Mouse (Mus musculus): ENCODE measurements at regions not wholly inside any gene's neighbourhood (a gene's known extent, or its start where the extent isn't known, plus 50 kb on each side); places are given as distances from the start of the nearest gene placed in this dataset.
A peak's percentile ranks its signal among the peaks of the same experiment; 100 is the strongest.
"Not testable (repeated sequence)": the region's sequence is repeated elsewhere in the genome, so short reads cannot be mapped to it uniquely, and the experiment has no call there.

DNA sequence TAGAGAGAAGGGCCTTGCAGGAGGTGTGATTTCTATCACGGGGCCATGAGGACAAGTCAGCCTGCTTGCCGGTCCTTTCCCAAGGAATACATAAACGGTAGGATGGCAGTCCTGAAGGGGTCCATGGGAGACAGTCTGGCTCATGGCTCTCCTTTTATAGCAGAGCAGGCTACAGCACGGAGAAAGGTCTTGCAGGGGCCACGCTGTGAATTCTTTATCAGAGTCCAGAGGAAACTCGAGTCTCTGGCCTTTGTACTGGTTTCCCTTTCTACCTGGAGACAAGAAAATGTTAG, 1984.0 kb downstream of the 4930444P10Rik start:
- H3K4me1 ChIP-seq (replicated peaks) = no peaks in the 10 kb centered on the region
- no peaks in the 10 kb centered on the region for H3K9me3 ChIP-seq
- H3K4me3 ChIP-seq = no peak overlapping the region
- no peak overlapping the region for H3K27ac ChIP-seq
- H3K36me3 ChIP-seq = no peaks in the 10 kb centered on the region
- H3K9ac ChIP-seq = no peak overlapping the region
- WGBS = 35% methylated on average over 6 of the region's 6 CpGs
- H3K4me2 ChIP-seq = no peak overlapping the region
- ATAC-seq (ENCODE audit: low FRiP score) = no peak
- no peaks in the 10 kb centered on the region for H3K27me3 ChIP-seq

DNA sequence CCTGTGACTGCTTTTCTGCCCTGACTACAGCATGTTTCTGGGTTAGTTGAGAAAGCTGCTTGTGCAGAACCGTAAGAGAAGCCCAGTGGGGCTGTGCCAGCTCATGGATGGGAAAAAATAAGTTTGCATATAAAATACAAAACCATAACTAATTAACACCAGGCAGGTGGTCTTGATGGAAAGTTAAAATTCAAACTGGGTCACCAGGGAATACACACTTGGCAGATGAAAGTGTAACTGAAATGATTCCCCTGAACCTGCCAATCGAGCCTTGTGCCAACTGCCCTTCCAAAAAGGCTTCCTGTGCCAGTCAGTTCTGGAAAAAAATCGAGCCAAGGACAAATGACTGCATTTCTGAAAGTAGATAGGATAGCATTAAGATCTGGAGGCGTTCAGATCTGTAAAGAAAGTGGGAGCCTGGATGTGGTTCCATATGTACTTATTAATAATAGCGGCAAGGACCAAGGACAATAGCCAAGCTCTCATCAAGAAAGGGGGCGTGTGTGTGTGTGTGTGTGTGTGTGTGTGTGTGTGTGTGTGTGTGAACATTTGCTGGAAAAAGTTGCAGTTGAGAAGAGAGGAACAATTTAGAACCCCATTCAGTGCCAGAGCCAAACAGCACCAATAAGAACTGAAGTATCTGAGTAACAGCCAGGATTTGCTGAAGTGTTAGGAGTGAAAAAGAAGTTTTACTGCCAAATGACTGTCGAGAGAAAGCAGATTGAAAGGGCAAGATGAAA, 1984.5 kb downstream of the 4930444P10Rik start:
- H3K4me2 ChIP-seq = no peak overlapping the region
- peak; percentile 39 for ATAC-seq (ENCODE audit: low FRiP score)
- WGBS = 63% methylated on average over 7 of the region's 7 CpGs
- H3K4me1 ChIP-seq (replicated peaks) = no peaks in the 10 kb centered on the region
- H3K4me3 ChIP-seq = no peak overlapping the region
- no peaks in the 10 kb centered on the region for H3K36me3 ChIP-seq
- H3K27ac ChIP-seq = no peak overlapping the region
- no peaks in the 10 kb centered on the region for H3K27me3 ChIP-seq
- no peaks in the 10 kb centered on the region for H3K9me3 ChIP-seq
- no peak overlapping the region for H3K9ac ChIP-seq

DNA sequence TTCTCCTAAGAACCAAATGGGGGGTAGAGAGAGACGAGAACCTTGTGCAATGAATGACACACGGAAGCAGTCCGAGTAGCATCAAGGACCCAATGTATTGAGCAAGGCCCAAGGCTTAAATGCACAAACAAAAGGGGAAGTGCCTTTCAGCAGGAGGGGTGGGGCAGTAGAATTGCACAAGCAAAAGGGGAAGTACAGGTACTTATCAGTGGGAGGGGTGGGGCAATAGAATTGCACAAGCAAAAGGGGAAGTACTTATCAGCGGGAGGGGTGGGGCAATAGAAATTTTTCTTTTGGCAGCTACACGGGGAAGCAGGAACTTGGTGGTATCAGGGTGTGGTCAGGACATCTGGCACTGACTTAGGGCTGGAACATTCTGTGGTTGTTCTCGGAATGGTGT, 1987.6 kb downstream of the 4930444P10Rik start:
- H3K9ac ChIP-seq; H3K27me3 ChIP-seq; H3K4me3 ChIP-seq; ATAC-seq (ENCODE audit: low FRiP score); H3K36me3 ChIP-seq; H3K9me3 ChIP-seq; H3K27ac ChIP-seq; H3K4me1 ChIP-seq (replicated peaks); H3K4me2 ChIP-seq: not testable (repeated sequence)
- 94% methylated on average over 6 of the region's 6 CpGs for WGBS

DNA sequence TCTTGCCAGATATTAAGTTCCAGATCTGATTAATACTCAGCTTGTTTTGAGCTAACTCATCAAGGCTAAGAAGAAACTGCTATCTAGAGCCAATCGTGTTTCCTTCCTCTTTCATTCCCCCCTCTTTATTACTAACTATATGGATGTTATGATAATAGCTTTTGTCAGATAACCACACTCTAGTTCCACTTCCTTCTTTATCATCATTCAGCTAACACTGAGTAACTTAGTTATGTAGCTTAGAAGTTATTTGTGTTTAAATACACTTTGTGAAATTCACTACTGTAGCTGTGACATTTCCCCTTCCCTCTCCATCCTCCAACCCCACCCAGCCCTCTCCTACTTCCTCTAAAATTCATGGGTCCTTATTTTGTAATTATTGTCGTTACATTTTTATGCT, 1988.6 kb downstream of the 4930444P10Rik start:
- WGBS = 92% methylated on average over 2 of the region's 2 CpGs
- H3K4me3 ChIP-seq = no peak overlapping the region

DNA sequence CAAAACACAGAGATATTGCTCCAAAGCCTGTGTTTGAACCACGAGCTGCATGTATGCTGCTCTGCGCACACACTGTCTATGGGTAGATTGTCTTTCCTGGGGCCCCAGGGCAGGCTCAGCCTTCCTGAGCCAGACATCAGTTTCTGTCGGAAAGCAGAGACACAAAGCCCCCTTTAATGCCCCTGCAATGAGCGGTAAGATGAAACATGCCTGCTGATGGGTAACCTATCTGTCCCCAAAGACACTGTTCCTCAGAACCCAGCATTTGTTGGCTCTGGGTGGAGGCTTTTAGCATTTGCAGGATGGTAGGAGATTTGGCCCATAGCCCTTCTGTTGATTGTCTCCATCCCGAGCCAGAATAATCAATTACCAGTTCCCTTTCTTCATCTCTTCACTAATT, 1994.1 kb downstream of the 4930444P10Rik start:
- no peak overlapping the region for H3K27ac ChIP-seq
- 0 out of 2 replicates have a peak, but pooled peaks have one; percentile 46 for ATAC-seq (ENCODE audit: low FRiP score)
- peaks cover 13% of the 10 kb centered on the region for H3K4me1 ChIP-seq (replicated peaks)
- H3K4me2 ChIP-seq = no peak overlapping the region
- 49% methylated on average over 5 of the region's 5 CpGs for WGBS
- no peak overlapping the region for H3K9ac ChIP-seq
- H3K36me3 ChIP-seq = no peaks in the 10 kb centered on the region
- H3K27me3 ChIP-seq = no peaks in the 10 kb centered on the region
- H3K9me3 ChIP-seq = no peaks in the 10 kb centered on the region
- H3K4me3 ChIP-seq = no peak overlapping the region

More for the DNA sequence above, 1988.6 kb downstream of the 4930444P10Rik start:
- H3K4me1 ChIP-seq (replicated peaks) = no peaks in the 10 kb centered on the region
- H3K27ac ChIP-seq = no peak overlapping the region
- no peak for ATAC-seq (ENCODE audit: low FRiP score)
- H3K9me3 ChIP-seq = no peaks in the 10 kb centered on the region
- H3K4me2 ChIP-seq = no peak overlapping the region
- H3K36me3 ChIP-seq = no peaks in the 10 kb centered on the region
- no peaks in the 10 kb centered on the region for H3K27me3 ChIP-seq
- H3K9ac ChIP-seq = no peak overlapping the region

DNA sequence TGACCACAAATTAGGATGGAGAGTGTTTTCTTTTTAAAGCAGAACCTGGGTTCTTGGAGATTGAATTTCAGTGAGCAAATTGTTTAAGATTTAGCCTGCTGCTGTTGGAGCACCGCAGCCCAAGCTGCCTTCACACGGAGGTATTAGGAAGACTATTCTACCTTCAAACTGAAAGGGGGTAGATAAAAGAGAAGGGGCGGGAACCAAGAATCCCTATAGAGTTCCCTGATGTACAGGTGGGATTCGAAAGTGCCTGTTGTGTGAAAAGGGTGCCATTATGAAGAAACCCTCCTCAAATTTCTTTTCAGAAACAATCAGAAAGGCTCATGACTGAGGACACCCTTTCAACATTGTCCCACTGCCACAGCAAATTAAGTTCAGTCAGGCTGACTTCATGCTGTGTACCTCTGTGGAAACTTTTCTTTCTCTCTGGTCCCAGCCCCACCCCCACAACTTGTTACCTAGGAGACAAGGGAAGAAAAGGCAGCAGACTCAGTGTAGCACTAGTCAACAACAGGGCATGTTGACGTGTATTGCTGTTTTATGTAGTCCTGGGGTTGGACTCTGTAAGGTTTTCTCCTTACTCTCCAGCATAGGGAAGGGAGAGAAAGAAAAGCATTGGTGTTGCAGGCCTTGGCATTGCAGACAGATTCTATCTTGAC, 1995.4 kb downstream of the 4930444P10Rik start:
- no peaks in the 10 kb centered on the region for H3K27me3 ChIP-seq
- no peaks in the 10 kb centered on the region for H3K36me3 ChIP-seq
- H3K9me3 ChIP-seq = no peaks in the 10 kb centered on the region
- no peak overlapping the region for H3K4me2 ChIP-seq
- peaks cover 13% of the 10 kb centered on the region for H3K4me1 ChIP-seq (replicated peaks)
- WGBS = 4% methylated on average over 5 of the region's 5 CpGs
- H3K9ac ChIP-seq = no peak overlapping the region
- no peak overlapping the region for H3K27ac ChIP-seq
- H3K4me3 ChIP-seq = no peak overlapping the region
- peak; percentile 73; the same call in 1 of the 2 replicates for ATAC-seq (ENCODE audit: low FRiP score)

DNA sequence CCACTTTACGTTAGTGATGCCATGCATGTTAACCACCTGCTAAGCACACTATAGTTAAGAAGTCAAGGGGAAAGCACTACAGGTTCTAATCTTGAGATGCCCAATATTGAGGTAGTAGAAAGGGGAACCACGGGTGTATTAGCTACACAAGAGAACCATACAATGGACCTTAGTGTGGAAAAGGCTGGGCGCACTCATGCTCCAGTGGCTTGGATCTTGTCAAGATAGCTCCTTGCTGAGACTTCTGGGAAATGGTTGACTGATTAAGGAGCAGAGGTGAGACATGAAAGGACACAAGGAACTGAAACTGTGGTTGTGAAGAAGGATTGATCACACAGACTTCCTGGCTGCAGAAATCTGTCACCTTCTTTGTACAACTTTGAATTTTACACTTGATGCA, 2028.3 kb downstream of the 4930444P10Rik start:
- Histone ChIP-seq H3K4me2 (no peak overlapping the region), H3K27ac (no peak overlapping the region), H3K9me3 (no peaks in the 10 kb centered on the region), H3K4me1 (replicated peaks) (no peaks in the 10 kb centered on the region), H3K4me3 (no peak overlapping the region), H3K36me3 (no peaks in the 10 kb centered on the region), H3K27me3 (no peaks in the 10 kb centered on the region), H3K9ac (no peak overlapping the region)
- WGBS = 84% methylated on average over 3 of the region's 3 CpGs
- ATAC-seq (ENCODE audit: low FRiP score) = no peak

DNA sequence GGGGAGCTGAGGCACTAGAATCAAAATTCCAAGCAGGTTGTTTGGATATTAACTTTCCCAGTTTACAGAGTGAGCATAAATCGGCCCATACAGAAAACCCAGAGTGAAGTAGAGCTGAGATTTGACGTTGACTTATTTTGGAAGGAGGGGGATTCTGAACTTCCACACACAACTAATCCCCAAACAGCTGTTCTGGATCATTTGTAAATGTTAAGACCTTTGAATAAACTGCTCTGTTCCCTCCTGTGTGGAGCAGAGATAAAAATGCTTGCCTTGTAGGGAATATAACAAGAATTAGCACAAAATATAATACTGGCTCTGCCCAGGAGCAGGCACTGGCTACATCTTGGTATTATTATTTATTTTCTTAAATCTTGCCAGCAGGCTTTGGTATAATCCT, 2057.0 kb downstream of the 4930444P10Rik start:
- 66% methylated on average over 2 of the region's 2 CpGs for whole genome bisulfite sequencing
- Histone ChIP-seq H3K27me3 (no peaks in the 10 kb centered on the region), H3K27ac (no peak overlapping the region), H3K36me3 (no peaks in the 10 kb centered on the region), H3K4me2 (no peak overlapping the region), H3K4me1 (replicated peaks) (no peaks in the 10 kb centered on the region), H3K9ac (no peak overlapping the region), H3K4me3 (no peak overlapping the region), H3K9me3 (no peaks in the 10 kb centered on the region)
- ATAC-seq (ENCODE audit: low FRiP score) = no peak

DNA sequence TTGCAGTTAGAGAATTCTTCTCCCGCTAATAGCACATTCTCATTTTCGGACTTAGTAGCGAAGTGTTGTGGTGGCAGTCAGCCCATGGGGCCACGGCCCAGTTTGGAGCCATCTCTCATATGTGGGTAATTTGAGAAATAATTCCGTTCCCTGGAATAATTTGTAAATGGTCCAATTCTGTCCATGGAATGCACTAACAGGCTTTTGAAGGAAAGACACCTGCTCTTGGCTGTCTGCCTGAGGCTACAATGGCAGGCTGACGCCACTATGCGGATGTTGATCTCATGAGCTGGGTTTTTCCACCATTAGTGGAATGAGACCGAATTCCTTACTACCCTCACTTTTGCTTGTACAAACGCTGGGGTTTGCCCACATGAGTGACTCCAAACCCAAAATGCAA, 2081.6 kb downstream of the 4930444P10Rik start:
- H3K9me3 ChIP-seq = no peaks in the 10 kb centered on the region
- H3K4me2 ChIP-seq = no peak overlapping the region
- H3K27ac ChIP-seq = no peak overlapping the region
- 86% methylated on average over 9 of the region's 9 CpGs for WGBS
- no peak for ATAC-seq (ENCODE audit: low FRiP score)
- no peak overlapping the region for H3K4me3 ChIP-seq
- H3K9ac ChIP-seq = no peak overlapping the region
- H3K36me3 ChIP-seq = no peaks in the 10 kb centered on the region
- H3K4me1 ChIP-seq (replicated peaks) = no peaks in the 10 kb centered on the region
- H3K27me3 ChIP-seq = no peaks in the 10 kb centered on the region

DNA sequence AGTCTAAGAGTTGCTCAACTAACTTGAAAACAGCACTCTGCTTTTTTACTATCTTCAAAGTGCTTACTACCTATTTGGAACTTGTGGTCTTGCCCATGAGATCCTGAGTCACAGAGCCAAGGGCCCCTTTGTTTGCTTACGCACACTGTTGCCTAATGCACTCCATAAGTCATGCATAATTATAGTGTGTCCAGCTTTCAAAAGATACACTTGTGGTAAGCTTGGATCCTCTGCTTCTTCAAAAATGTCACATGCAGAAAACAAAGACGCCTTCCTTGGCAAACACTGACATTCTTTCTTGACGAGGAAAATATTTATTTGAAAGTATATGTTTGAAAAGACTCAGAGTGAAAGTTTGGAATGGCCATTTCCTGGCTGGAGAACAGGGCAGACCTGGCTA, 2082.3 kb downstream of the 4930444P10Rik start:
- no peak overlapping the region for H3K4me3 ChIP-seq
- H3K9me3 ChIP-seq = no peaks in the 10 kb centered on the region
- no peak for ATAC-seq (ENCODE audit: low FRiP score)
- no peak overlapping the region for H3K4me2 ChIP-seq
- no peaks in the 10 kb centered on the region for H3K27me3 ChIP-seq
- no peak overlapping the region for H3K9ac ChIP-seq
- H3K27ac ChIP-seq = no peak overlapping the region
- WGBS = 84% methylated on average over 3 of the region's 3 CpGs
- H3K4me1 ChIP-seq (replicated peaks) = no peaks in the 10 kb centered on the region
- H3K36me3 ChIP-seq = no peaks in the 10 kb centered on the region

DNA sequence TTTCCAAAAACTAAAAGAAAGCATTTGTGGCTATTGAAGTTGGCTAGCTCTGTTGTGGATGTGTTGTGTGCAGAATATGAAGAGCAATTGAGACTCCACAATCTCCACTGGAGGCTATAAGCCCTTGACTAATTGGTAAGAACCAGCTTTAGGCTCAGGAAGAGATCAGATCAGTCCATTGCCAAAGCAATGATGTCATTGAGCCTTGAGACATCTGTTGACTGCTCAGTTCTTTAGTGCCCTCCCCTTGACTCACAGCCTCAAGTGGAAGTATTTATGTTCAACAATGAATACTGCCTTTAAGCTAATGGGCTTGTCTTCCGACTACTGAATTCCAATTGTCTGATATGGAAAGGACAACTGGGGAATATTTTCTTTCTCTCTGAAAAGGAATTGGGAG, 2090.6 kb downstream of the 4930444P10Rik start:
- H3K4me1 ChIP-seq (replicated peaks) = no peaks in the 10 kb centered on the region
- no peaks in the 10 kb centered on the region for H3K9me3 ChIP-seq
- no peak overlapping the region for H3K4me2 ChIP-seq
- H3K27me3 ChIP-seq = no peaks in the 10 kb centered on the region
- no peak for ATAC-seq (ENCODE audit: low FRiP score)
- WGBS = 84% methylated on average over 1 of the region's 1 CpGs
- no peaks in the 10 kb centered on the region for H3K36me3 ChIP-seq
- H3K4me3 ChIP-seq = no peak overlapping the region
- H3K27ac ChIP-seq = no peak overlapping the region
- H3K9ac ChIP-seq = no peak overlapping the region

DNA sequence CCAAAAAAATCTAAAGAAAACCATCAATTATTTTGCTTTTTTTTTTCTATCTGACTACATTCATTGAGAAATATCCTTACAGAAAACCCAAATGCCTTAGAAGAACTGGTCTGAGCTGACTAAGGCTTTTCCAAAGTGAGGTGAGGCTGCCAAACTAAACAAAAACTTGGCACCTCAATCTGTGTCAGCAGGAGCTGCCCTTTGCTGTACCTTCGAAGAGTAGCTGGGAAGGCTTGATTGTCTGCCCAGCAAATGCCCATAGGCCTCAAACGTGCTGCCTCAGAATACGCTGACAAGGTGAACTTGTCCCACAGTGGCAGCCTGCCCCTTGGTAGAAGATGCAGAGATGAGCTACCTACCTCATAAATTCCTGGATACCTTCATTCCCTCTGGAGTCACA, 2091.7 kb downstream of the 4930444P10Rik start:
- Histone ChIP-seq H3K4me2 (no peak overlapping the region), H3K36me3 (no peaks in the 10 kb centered on the region), H3K27ac (no peak overlapping the region), H3K4me1 (replicated peaks) (no peaks in the 10 kb centered on the region), H3K4me3 (no peak overlapping the region), H3K9ac (no peak overlapping the region), H3K9me3 (no peaks in the 10 kb centered on the region), H3K27me3 (no peaks in the 10 kb centered on the region)
- no peak for ATAC-seq (ENCODE audit: low FRiP score)
- 46% methylated on average over 3 of the region's 3 CpGs for WGBS

Measured in hindbrain, embryonic 13.5 days (tissue).